Mouse (Mus musculus): ENCODE measurements at regions not wholly inside any gene's neighbourhood (a gene's known extent, or its start where the extent isn't known, plus 50 kb on each side); places are given as distances from the start of the nearest gene placed in this dataset.

GRCm38 (mm10) chr4:127549018-127549417 lies 191.0 kb upstream of the Gjb5 start:
- Histone ChIP-seq H3K27ac (peak overlapping the region; percentile 30), H3K36me3 (no peaks in the 10 kb centered on the region), H3K4me3 (replicated peaks) (no peak overlapping the region), H3K27me3 (no peaks in the 10 kb centered on the region), H3K4me1 (replicated peaks) (peaks cover 11% of the 10 kb centered on the region), H3K9me3 (no peaks in the 10 kb centered on the region), H3K4me2 (replicated peaks) (peak overlapping the region; percentile 39), H3K9ac (replicated peaks) (no peak overlapping the region; the same call in 1 of the 2 replicates)
- 55% methylated on average over 6 of the region's 6 CpGs for WGBS
- peak; percentile 56; the same call in 1 of the 2 replicates for ATAC-seq

DNA sequence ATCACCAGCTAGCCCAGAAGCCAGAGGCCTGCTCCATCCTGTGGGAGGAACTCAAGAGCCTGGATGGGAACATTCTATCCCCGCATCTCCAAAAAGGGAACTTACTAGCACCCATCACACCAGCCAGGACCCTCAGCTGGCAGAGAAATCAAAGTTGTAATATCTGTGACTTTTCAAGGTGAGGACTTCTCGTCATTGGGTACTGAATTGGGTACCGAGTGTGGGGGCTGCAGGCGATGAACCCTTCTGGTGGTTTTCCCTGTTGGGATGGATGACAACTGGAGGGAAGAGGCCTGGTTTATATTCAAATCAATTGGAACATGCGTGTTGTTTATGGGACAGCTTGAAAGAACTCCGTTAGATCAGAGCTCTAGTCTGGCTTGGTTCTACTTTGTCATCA lies 187.1 kb upstream of the Gjb5 start:
- ATAC-seq = no peak
- Histone ChIP-seq H3K9me3 (no peaks in the 10 kb centered on the region), H3K9ac (replicated peaks) (no peak overlapping the region), H3K4me1 (replicated peaks) (peaks cover 11% of the 10 kb centered on the region), H3K4me2 (replicated peaks) (no peak overlapping the region), H3K27me3 (no peaks in the 10 kb centered on the region), H3K36me3 (no peaks in the 10 kb centered on the region), H3K27ac (no peak overlapping the region), H3K4me3 (replicated peaks) (no peak overlapping the region)
- 92% methylated on average over 6 of the region's 6 CpGs for WGBS

- H3K9me3 ChIP-seq = no peaks in the 10 kb centered on the region
- H3K9ac ChIP-seq (replicated peaks) = no peak overlapping the region
- H3K4me2 ChIP-seq (replicated peaks) = no peak overlapping the region
- no peak overlapping the region for H3K27ac ChIP-seq
- no peaks in the 10 kb centered on the region for H3K36me3 ChIP-seq
- no peaks in the 10 kb centered on the region for H3K4me1 ChIP-seq (replicated peaks)
- no peak for ATAC-seq
- no peaks in the 10 kb centered on the region for H3K27me3 ChIP-seq
- 89% methylated on average over 2 of the region's 2 CpGs for WGBS
- H3K4me3 ChIP-seq (replicated peaks) = no peak overlapping the region
Measured at GRCm38 (mm10) chr4:127543276-127543675, 185.3 kb upstream of the Gjb5 start.

GRCm38 (mm10) chr4:127542771-127543170 lies 184.8 kb upstream of the Gjb5 start:
- Histone ChIP-seq H3K4me2 (replicated peaks) (no peak overlapping the region), H3K4me1 (replicated peaks) (no peaks in the 10 kb centered on the region), H3K9ac (replicated peaks) (no peak overlapping the region), H3K27me3 (no peaks in the 10 kb centered on the region), H3K4me3 (replicated peaks) (no peak overlapping the region), H3K27ac (no peak overlapping the region), H3K36me3 (no peaks in the 10 kb centered on the region), H3K9me3 (no peaks in the 10 kb centered on the region)
- WGBS = 72% methylated on average over 4 of the region's 4 CpGs
- no peak for ATAC-seq

- Histone ChIP-seq H3K27ac (no peak overlapping the region), H3K36me3 (no peaks in the 10 kb centered on the region), H3K27me3 (no peaks in the 10 kb centered on the region), H3K9ac (replicated peaks) (no peak overlapping the region), H3K4me3 (replicated peaks) (no peak overlapping the region), H3K4me1 (replicated peaks) (no peaks in the 10 kb centered on the region), H3K9me3 (no peaks in the 10 kb centered on the region), H3K4me2 (replicated peaks) (no peak overlapping the region)
- 54% methylated on average over 5 of the region's 5 CpGs for WGBS
- ATAC-seq = no peak
Measured at GRCm38 (mm10) chr4:127536952-127537351, 179.0 kb upstream of the Gjb5 start.

- Histone ChIP-seq H3K27me3 (no peaks in the 10 kb centered on the region), H3K27ac (no peak overlapping the region), H3K36me3 (no peaks in the 10 kb centered on the region), H3K4me2 (replicated peaks) (no peak overlapping the region), H3K4me1 (replicated peaks) (no peaks in the 10 kb centered on the region), H3K9me3 (no peaks in the 10 kb centered on the region), H3K4me3 (replicated peaks) (no peak overlapping the region), H3K9ac (replicated peaks) (no peak overlapping the region)
- ATAC-seq = no peak
- 79% methylated on average over 7 of the region's 7 CpGs for whole genome bisulfite sequencing
Measured at GRCm38 (mm10) chr4:127535630-127536029, 177.6 kb upstream of the Gjb5 start.

DNA sequence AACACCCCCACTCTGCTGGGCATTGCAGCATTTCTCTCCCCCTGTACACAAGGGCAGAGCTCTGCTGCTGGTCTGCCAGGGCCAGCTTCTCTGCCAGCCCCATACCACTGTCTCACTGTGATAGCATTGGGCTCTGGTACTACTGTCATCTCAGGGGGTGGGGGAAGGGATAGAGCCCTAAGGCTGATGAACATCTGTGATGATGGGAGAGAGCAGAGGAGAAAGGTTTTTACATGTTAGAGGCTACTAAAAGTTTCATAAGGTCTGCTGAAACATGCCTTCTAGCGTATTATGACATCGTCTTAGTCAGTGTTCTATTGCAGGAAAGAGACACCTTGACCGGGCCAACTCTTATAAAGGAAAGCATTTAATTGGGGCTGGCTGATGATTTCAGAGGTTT lies 176.4 kb upstream of the Gjb5 start:
- ATAC-seq = no peak
- WGBS = 93% methylated on average over 3 of the region's 3 CpGs
- Histone ChIP-seq H3K9me3 (no peaks in the 10 kb centered on the region), H3K9ac (replicated peaks) (no peak overlapping the region), H3K27ac (no peak overlapping the region), H3K36me3 (no peaks in the 10 kb centered on the region), H3K4me1 (replicated peaks) (no peaks in the 10 kb centered on the region), H3K4me2 (replicated peaks) (no peak overlapping the region), H3K27me3 (no peaks in the 10 kb centered on the region), H3K4me3 (replicated peaks) (no peak overlapping the region)

DNA sequence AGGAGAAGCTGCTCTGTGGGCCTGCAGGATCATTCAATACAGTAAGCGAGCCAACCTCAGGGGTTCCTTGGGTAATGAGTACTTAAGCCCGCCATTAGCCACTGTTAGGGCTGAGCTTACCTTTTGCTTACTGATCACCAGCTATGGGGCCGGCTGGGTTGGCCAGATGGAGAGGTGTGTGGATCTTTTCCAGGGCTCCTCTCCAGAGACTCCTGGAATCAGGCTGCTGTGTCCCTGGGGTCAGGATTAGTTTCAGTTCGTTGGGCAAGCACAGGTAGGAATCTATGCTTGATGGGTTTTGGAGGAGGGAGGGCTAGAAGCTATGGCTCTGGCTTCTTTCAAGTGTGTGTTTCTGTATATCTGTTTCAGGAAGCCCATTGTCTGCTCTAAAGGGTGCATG lies 175.7 kb upstream of the Gjb5 start:
- Histone ChIP-seq H3K4me2 (replicated peaks) (no peak overlapping the region), H3K9me3 (no peaks in the 10 kb centered on the region), H3K4me3 (replicated peaks) (no peak overlapping the region), H3K4me1 (replicated peaks) (no peaks in the 10 kb centered on the region), H3K36me3 (no peaks in the 10 kb centered on the region), H3K27ac (no peak overlapping the region), H3K9ac (replicated peaks) (no peak overlapping the region), H3K27me3 (no peaks in the 10 kb centered on the region)
- WGBS = 61% methylated on average over 4 of the region's 4 CpGs
- no peak for ATAC-seq

GRCm38 (mm10) chr4:127530779-127531178 lies 172.8 kb upstream of the Gjb5 start:
- Histone ChIP-seq H3K9ac (replicated peaks) (no peak overlapping the region), H3K4me1 (replicated peaks) (no peaks in the 10 kb centered on the region), H3K4me3 (replicated peaks) (no peak overlapping the region), H3K27me3 (no peaks in the 10 kb centered on the region), H3K27ac (no peak overlapping the region), H3K9me3 (no peaks in the 10 kb centered on the region), H3K4me2 (replicated peaks) (no peak overlapping the region), H3K36me3 (no peaks in the 10 kb centered on the region)
- ATAC-seq = no peak
- WGBS = 81% methylated on average over 11 of the region's 11 CpGs

GRCm38 (mm10) chr4:127522151-127522550 lies 164.2 kb upstream of the Gjb5 start:
- Histone ChIP-seq H3K9me3 (no peaks in the 10 kb centered on the region), H3K4me3 (replicated peaks) (no peak overlapping the region), H3K9ac (replicated peaks) (no peak overlapping the region), H3K4me1 (replicated peaks) (no peaks in the 10 kb centered on the region), H3K27me3 (no peaks in the 10 kb centered on the region), H3K27ac (no peak overlapping the region), H3K4me2 (replicated peaks) (no peak overlapping the region), H3K36me3 (no peaks in the 10 kb centered on the region)
- 95% methylated on average over 2 of the region's 2 CpGs for WGBS
- ATAC-seq = no peak

DNA sequence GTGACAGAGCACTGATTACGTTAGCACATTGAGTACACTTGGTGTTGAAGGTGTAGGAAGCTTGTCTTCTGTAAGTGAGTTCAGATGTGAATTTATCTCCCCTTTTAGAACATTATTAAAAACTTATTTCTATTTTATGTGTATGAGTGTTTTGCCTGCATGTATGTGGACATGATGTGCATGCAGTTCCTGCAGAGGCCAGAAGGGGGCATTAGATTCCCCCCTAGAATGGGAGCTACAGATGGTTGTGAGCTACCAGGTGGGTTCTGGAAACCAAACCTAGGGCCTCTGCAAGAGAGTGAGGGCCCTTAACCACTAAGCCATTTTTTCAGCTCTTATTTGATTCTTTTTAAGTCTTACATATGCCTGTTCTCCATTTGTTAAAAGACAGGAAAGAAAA lies 160.0 kb upstream of the Gjb5 start:
- Histone ChIP-seq H3K27me3 (no peaks in the 10 kb centered on the region), H3K4me1 (replicated peaks) (no peaks in the 10 kb centered on the region), H3K27ac (no peak overlapping the region), H3K36me3 (no peaks in the 10 kb centered on the region), H3K4me3 (replicated peaks) (no peak overlapping the region), H3K9ac (replicated peaks) (no peak overlapping the region), H3K4me2 (replicated peaks) (no peak overlapping the region), H3K9me3 (no peaks in the 10 kb centered on the region)
- 97% methylated on average over 1 of the region's 1 CpGs for WGBS
- no peak for ATAC-seq

GRCm38 (mm10) chr4:127517539-127517938 lies 159.6 kb upstream of the Gjb5 start:
- Histone ChIP-seq H3K27ac (no peak overlapping the region), H3K4me1 (replicated peaks) (no peaks in the 10 kb centered on the region), H3K4me3 (replicated peaks) (no peak overlapping the region), H3K36me3 (no peaks in the 10 kb centered on the region), H3K9me3 (no peaks in the 10 kb centered on the region), H3K4me2 (replicated peaks) (no peak overlapping the region), H3K9ac (replicated peaks) (no peak overlapping the region), H3K27me3 (no peaks in the 10 kb centered on the region)
- WGBS = 92% methylated on average over 7 of the region's 7 CpGs
- ATAC-seq = no peak

DNA sequence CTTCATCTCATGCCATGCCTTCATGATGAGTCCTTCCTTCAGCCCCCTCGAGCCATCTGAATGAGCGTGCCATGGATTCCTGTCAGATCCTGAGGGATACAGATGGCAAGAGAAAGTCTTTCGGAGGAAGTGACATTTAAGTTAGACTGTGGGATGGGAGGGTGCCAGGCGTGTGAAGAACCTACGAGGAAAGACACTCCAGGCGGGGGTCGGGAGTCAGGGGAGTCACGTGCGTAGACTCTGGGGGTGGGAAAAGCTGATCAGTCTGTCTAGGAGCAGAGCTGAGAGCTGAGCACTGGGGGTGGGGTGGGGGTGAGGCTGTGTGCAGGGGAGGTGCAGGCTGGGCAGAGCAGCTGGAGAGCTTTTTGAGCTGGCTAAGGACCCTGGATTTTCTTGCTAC lies 152.0 kb upstream of the Gjb5 start:
- H3K4me3 ChIP-seq (replicated peaks) = no peak overlapping the region
- H3K27ac ChIP-seq = no peak overlapping the region
- H3K4me1 ChIP-seq (replicated peaks) = no peaks in the 10 kb centered on the region
- no peak overlapping the region for H3K4me2 ChIP-seq (replicated peaks)
- 82% methylated on average over 9 of the region's 9 CpGs for WGBS
- ATAC-seq = no peak
- no peaks in the 10 kb centered on the region for H3K9me3 ChIP-seq
- H3K9ac ChIP-seq (replicated peaks) = no peak overlapping the region
- no peaks in the 10 kb centered on the region for H3K27me3 ChIP-seq
- no peaks in the 10 kb centered on the region for H3K36me3 ChIP-seq

All from midbrain, embryonic 13.5 days (tissue).